Mouse (Mus musculus) C2C12 (cell line): ENCODE measurements around the gene Srrt. TPM values are rescaled to one million over a fixed set of nuclear protein-coding genes. Genes with fewer than 3 reads are reported as not detected.

ENCODE experiments used
- H3K27me3 ChIP-seq: one replicate; pipeline ENCODE4 v1.6.1; 2011; ENCODE audit not compliant: control insufficient read depth, insufficient read depth, insufficient read length
- H3K36me3 ChIP-seq: one replicate; pipeline ENCODE4 v1.6.1; 2011; ENCODE audit not compliant: control insufficient read depth, insufficient read depth
- H3K4me3 ChIP-seq: one replicate; pipeline ENCODE4 v1.5.1; 2011; ENCODE audit warnings: mild to moderate bottlenecking, control low read depth; ENCODE audit not compliant: poor library complexity, insufficient read depth, severe bottlenecking
- H3K79me2 ChIP-seq: one replicate; pipeline ENCODE4 v1.6.1; 2011; ENCODE audit not compliant: control insufficient read depth, insufficient read depth
- H3K79me3 ChIP-seq: one replicate; pipeline ENCODE4 v1.6.1; 2011; ENCODE audit warnings: low read depth, control low read depth
- H3ac ChIP-seq: one replicate; pipeline ENCODE3; 2011; ENCODE audit warnings: low read depth; ENCODE audit not compliant: control insufficient read depth, insufficient read length
- CEBPB ChIP-seq: IDR thresholded peaks from one replicate; pipeline ENCODE4 v1.6.1; 2011; ENCODE audit warnings: low read depth, mild to moderate bottlenecking, control low read depth, moderate library complexity
- CTCF ChIP-seq: IDR thresholded peaks from one replicate; pipeline ENCODE4 v1.5.1; 2011; ENCODE audit not compliant: control insufficient read depth, insufficient read depth, insufficient read length
- FOSL1 ChIP-seq: IDR thresholded peaks from one replicate; pipeline ENCODE4 v1.8.0; 2011; ENCODE audit warnings: mild to moderate bottlenecking, low read length; ENCODE audit not compliant: poor library complexity, insufficient read depth, severe bottlenecking
- MAX ChIP-seq: IDR thresholded peaks from one replicate; pipeline ENCODE4 v1.6.1; 2011; ENCODE audit warnings: mild to moderate bottlenecking, control low read depth
- MYOD1 ChIP-seq: IDR thresholded peaks from one replicate; pipeline ENCODE4 v1.6.1; 2011; ENCODE audit warnings: low read depth; ENCODE audit not compliant: control insufficient read depth, insufficient read length
- MYOG ChIP-seq: IDR thresholded peaks from one replicate; pipeline ENCODE4 v1.6.1; 2011; ENCODE audit not compliant: control insufficient read depth, insufficient read length; ENCODE audit errors: extremely low read depth
- USF1 ChIP-seq: IDR thresholded peaks from one replicate; pipeline ENCODE4 v1.6.1; 2011; ENCODE audit warnings: low read depth, mild to moderate bottlenecking, control low read depth, moderate library complexity
- polyA plus RNA-seq: library from polyadenylated mRNA; unstranded; fragments of >200 nt; fragmentation: generic; extraction: Trizol; gene quantifications from one replicate; pipeline ENCODE4 v1.2.1, GENCODE M21; 2012; ENCODE audit warnings: missing spikeins

The Srrt gene
- polyA plus RNA-seq, 1 experiment: 130 TPM

DNA sequence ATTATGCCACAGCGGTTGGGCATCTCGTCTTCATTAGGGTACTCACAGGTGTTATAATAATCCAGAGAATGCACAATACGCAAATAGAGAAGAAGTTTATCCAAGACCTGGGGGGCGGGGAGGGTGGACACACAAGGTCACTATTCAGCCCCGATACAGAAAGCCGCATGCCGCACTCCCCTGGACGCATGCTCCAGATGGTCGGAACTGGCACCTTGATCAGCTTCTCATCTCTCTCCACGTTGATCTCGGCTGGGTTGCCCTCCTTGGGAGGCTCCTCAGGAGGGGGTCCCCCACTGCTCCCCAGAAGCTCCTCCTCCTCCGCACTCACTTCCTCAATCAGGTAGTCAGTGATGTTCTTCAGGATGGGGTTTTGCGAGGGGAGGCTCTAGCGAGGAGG lies 10.3 kb downstream of the Srrt start:
- H3K79me2 ChIP-seq: no peaks in the 10 kb centered on the region
- peaks cover 70% of the 10 kb centered on the region for H3K36me3 ChIP-seq
- no peak overlapping the region for H3ac ChIP-seq
- H3K4me3 ChIP-seq: no peak overlapping the region
- TF ChIP-seq CTCF (no peak), USF1 (no peak), MAX (no peak), CEBPB (no peak), MYOG (no peak), MYOD1 (no peak), FOSL1 (no peak)
- H3K79me3 ChIP-seq: peaks cover 4% of the 10 kb centered on the region
- no peaks in the 10 kb centered on the region for H3K27me3 ChIP-seq

GRCm38 (mm10) chr5:137295712-137296111 lies 11.8 kb downstream of the Srrt start:
- Histone ChIP-seq H3K27me3 (no peaks in the 10 kb centered on the region), H3K4me3 (no peak overlapping the region), H3K79me3 (peaks cover 4% of the 10 kb centered on the region), H3K79me2 (no peaks in the 10 kb centered on the region), H3ac (no peak overlapping the region), H3K36me3 (peaks cover 57% of the 10 kb centered on the region)
- no peak for TF ChIP-seq FOSL1
- TF ChIP-seq USF1: no peak
- no peak for TF ChIP-seq MYOG
- TF ChIP-seq MYOD1: no peak
- TF ChIP-seq CEBPB: no peak
- no peak for TF ChIP-seq CTCF

DNA sequence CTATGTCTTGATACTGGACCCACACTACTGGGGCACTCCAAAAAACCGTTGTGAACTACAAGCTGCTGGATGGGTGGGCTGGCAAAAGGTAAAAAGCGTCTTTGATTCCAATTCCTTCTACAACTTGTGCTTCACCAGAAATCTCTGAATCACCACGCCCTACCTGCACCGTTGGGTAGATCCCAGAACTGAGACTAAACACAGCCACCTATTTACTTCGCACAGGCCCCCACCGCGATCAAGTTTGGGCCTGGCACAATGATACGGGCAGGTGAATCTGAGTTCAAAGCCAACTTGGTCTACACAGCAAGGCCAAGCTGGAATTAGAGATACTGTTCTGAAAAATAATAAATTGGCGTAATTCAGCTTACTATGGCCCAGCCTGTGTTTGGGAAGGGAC lies 12.2 kb downstream of the Srrt start:
- Histone ChIP-seq H3K36me3 (peaks cover 53% of the 10 kb centered on the region), H3K4me3 (peak overlapping the region; percentile 41), H3K27me3 (no peaks in the 10 kb centered on the region), H3K79me2 (no peaks in the 10 kb centered on the region), H3K79me3 (peaks cover 1% of the 10 kb centered on the region), H3ac (peak overlapping the region; percentile 66)
- TF ChIP-seq CEBPB (no peak), MYOG (no peak), USF1 (no peak)

GRCm38 (mm10) chr5:137294744-137295093 lies 12.8 kb downstream of the Srrt start:
- no peaks in the 10 kb centered on the region for H3K79me2 ChIP-seq
- peaks cover 1% of the 10 kb centered on the region for H3K79me3 ChIP-seq
- peak overlapping the region; percentile 66 for H3ac ChIP-seq
- no peaks in the 10 kb centered on the region for H3K27me3 ChIP-seq
- H3K36me3 ChIP-seq: peaks cover 47% of the 10 kb centered on the region
- no peak for TF ChIP-seq MAX
- no peak for TF ChIP-seq USF1
- TF ChIP-seq FOSL1: no peak
- TF ChIP-seq CTCF: no peak
- peak overlapping the region; percentile 41 for H3K4me3 ChIP-seq

- Histone ChIP-seq H3K4me3 (peak within 1 kb of the TSS; percentile 41), H3K79me3 (peaks cover 1% of the 10 kb centered on the region), H3K36me3 (peaks cover 40% of the 10 kb centered on the region), H3K27me3 (peaks cover 6% of the 10 kb centered on the region), H3ac (peak within 1 kb of the TSS; percentile 75), H3K79me2 (no peaks in the 10 kb centered on the region)
- no peak for TF ChIP-seq FOSL1
- TF ChIP-seq CEBPB: no peak
- TF ChIP-seq MYOG: no peak
- no peak for TF ChIP-seq CTCF
- no peak for TF ChIP-seq USF1
- TF ChIP-seq MYOD1: no peak
- TF ChIP-seq MAX: peak; percentile 90
Measured at GRCm38 (mm10) chr5:137293839-137294743, 13.4 kb downstream of the Srrt start, which contains the start of gene Ufsp1. Ufsp1 (plus strand) TSS chr5:137294629.

DNA sequence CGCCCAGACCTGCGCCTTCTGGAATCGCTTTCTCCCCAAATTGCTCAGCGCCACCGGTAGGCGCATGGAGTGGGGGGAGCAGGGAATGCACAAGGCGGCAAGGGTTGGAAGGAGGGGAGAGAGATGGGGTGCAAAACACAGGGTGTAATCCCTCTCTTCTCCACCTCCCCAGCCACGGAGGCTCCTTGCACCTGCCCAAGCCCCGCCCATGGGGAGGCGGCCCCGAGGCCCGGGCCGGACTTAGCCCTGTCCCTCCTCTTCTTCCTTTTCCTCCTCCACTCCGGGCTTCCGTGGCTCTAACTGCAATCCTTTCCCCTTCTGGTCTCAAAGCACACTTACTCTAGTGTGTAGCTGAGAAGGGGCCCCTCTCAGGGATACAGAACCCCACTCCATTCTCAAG lies 14.2 kb downstream of the Srrt start:
- Histone ChIP-seq H3K27me3 (peaks cover 14% of the 10 kb centered on the region), H3K79me2 (no peaks in the 10 kb centered on the region), H3K36me3 (peaks cover 32% of the 10 kb centered on the region), H3ac (no peak overlapping the region), H3K79me3 (peaks cover 1% of the 10 kb centered on the region), H3K4me3 (peak overlapping the region; percentile 41)
- TF ChIP-seq FOSL1 (no peak), MAX (no peak), CTCF (no peak)
